Mouse (Mus musculus): ENCODE measurements around the gene Picalm.
"Not testable (repeated sequence)": the region's sequence is repeated elsewhere in the genome, so short reads cannot be mapped to it uniquely, and the experiment has no call there.

Picalm gene

GRCm38 (mm10) chr7:90210116-90210515 is 80.1 kb downstream of the Picalm start:
- CTCF ChIA-PET: no interaction called here

GRCm38 (mm10) chr7:90210947-90211346 is 80.9 kb downstream of the Picalm start:
- CTCF ChIA-PET: no interaction called here

- CTCF ChIA-PET: no interaction called here
Observed at GRCm38 (mm10) chr7:90216511-90216910, 86.5 kb downstream of the Picalm start.

GRCm38 (mm10) chr7:90218122-90218521 is 88.1 kb downstream of the Picalm start:
- CTCF ChIA-PET: no interaction called here

- CTCF ChIA-PET: no interaction called here
Observed at GRCm38 (mm10) chr7:90221487-90221886, 91.5 kb downstream of the Picalm start.

- CTCF ChIA-PET: no interaction called here
Observed at GRCm38 (mm10) chr7:90228075-90228474, 98.1 kb downstream of the Picalm start.

- CTCF ChIA-PET: not testable (repeated sequence)
Observed at GRCm38 (mm10) chr7:90228884-90229283, 98.9 kb downstream of the Picalm start.

GRCm38 (mm10) chr7:90231431-90231830 is 101.4 kb downstream of the Picalm start:
- CTCF ChIA-PET: no interaction called here

- CTCF ChIA-PET: no interaction called here
Observed at GRCm38 (mm10) chr7:90233921-90234320, 103.9 kb downstream of the Picalm start.

- CTCF ChIA-PET: interaction anchor here (0.6 kb wide), 1 partner anchor 22 kb away, joined by 6 read pairs; no protein-coding TSS in a partner anchor
Observed at GRCm38 (mm10) chr7:90236289-90236905, 106.4 kb downstream of the Picalm start.

GRCm38 (mm10) chr7:90243151-90243550 is 113.1 kb downstream of the Picalm start:
- CTCF ChIA-PET: interaction anchor here (0.6 kb wide), 1 partner anchor 121 kb away, joined by 6 read pairs; no protein-coding TSS in a partner anchor

- CTCF ChIA-PET: interaction anchor here (0.6 kb wide), 1 partner anchor 122 kb away, joined by 6 read pairs; no protein-coding TSS in a partner anchor
Observed at GRCm38 (mm10) chr7:90243643-90244042, 113.6 kb downstream of the Picalm start.

GRCm38 (mm10) chr7:90252946-90253345 is 122.9 kb downstream of the Picalm start:
- CTCF ChIA-PET: no interaction called here

- CTCF ChIA-PET: interaction anchor here (0.7 kb wide), 1 partner anchor 23 kb away, joined by 6 read pairs; no protein-coding TSS in a partner anchor
Observed at GRCm38 (mm10) chr7:90258701-90259100, 128.7 kb downstream of the Picalm start.

GRCm38 (mm10) chr7:90259899-90260298 is 129.9 kb downstream of the Picalm start:
- CTCF ChIA-PET: no interaction called here

GRCm38 (mm10) chr7:90261902-90262599 is 132.0 kb downstream of the Picalm start:
- CTCF ChIA-PET: interaction anchor here (0.8 kb wide), 1 partner anchor 262 kb away, joined by 3 read pairs; no protein-coding TSS in a partner anchor
